In genomic region chr9:14058592-14059227, GRCm38 (mm10) we compare ENCODE assay signal across 9 mouse cellular contexts.
DNase-seq lines count a peak whose midpoint lies in the region; ATAC-seq and TF ChIP-seq lines count a peak whose summit lies in the region.
"Had no signal": no experiment of that assay in that cellular context is flagged by ENCODE, and none has a peak within 500 bp of the region (broad histone marks: within the 10 kb centered on the region; RNA-seq: fewer than 3 reads in every experiment).

No protein-coding gene starts in this region.

- H3K27ac ChIP-seq in kidney, embryonic 15.5 days, result peak overlapping the region; percentile 15; the same call in 1 of the 2 replicates
- H3K27ac ChIP-seq: liver, embryonic 13.5 days had no signal

- no peaks in the 10 kb centered on the region for H3K36me3 ChIP-seq in kidney, embryonic 15.5 days
- no peaks in the 10 kb centered on the region for H3K36me3 ChIP-seq in myocyte (ENCODE audit: control insufficient read depth, insufficient read depth)
- H3K36me3 ChIP-seq: liver, embryonic 13.5 days had no signal

- no peak for DNase-seq in kidney, adult 8-10 months
- peak; percentile 93 for DNase-seq in brain, embryonic 14.5 days (ENCODE audit: low read depth)
- peak; percentile 75 for DNase-seq in fibroblast of lung, adult 2 months (ENCODE audit: low read depth)
- no peak for DNase-seq in layer of hippocampus, adult 11-12 months (ENCODE audit: low spot score)
- no peak for DNase-seq in cerebellum, adult 9-10 months
- DNase-seq: kidney, adult 11 months; liver, embryonic 13.5 days had no signal

- H3K79me2 ChIP-seq in myocyte (ENCODE audit: control insufficient read depth, insufficient read depth), result no peaks in the 10 kb centered on the region

- ATAC-seq in kidney, embryonic 15.5 days (replicated peaks; ENCODE audit: low FRiP score), result no peak

- TF ChIP-seq CTCF in brain, embryonic 14.5 days (IDR thresholded peaks at IDR 0.05; ENCODE audit: borderline replicate concordance, extremely low read depth, insufficient read depth, insufficient read length), result no peak

- peaks cover 27% of the 10 kb centered on the region for H3K4me1 ChIP-seq in kidney, embryonic 15.5 days
- H3K4me1 ChIP-seq: liver, embryonic 13.5 days had no signal

- no peak overlapping the region for H3K4me3 ChIP-seq in kidney, embryonic 15.5 days (replicated peaks)
- no peak overlapping the region for H3K4me3 ChIP-seq in myocyte
- H3K4me3 ChIP-seq: liver, embryonic 13.5 days had no signal

- H3K9ac ChIP-seq in kidney, embryonic 15.5 days, result no peak overlapping the region
- H3K9ac ChIP-seq: liver, embryonic 13.5 days had no signal

- no peak overlapping the region for H3K4me2 ChIP-seq in kidney, embryonic 15.5 days
- peak overlapping the region; percentile 0 for H3K4me2 ChIP-seq in myocyte (ENCODE audit: low read depth)
- H3K4me2 ChIP-seq: liver, embryonic 13.5 days had no signal

- no peaks in the 10 kb centered on the region for H3K9me3 ChIP-seq in kidney, embryonic 15.5 days (replicated peaks)
- H3K9me3 ChIP-seq: liver, embryonic 13.5 days had no signal

- TF ChIP-seq POLR2A in brain, embryonic 14.5 days (IDR thresholded peaks at IDR 0.05; ENCODE audit: borderline replicate concordance, extremely low read depth, insufficient read depth, insufficient read length, poor library complexity, severe bottlenecking), result no peak
- no peak for TF ChIP-seq POLR2A in myocyte (IDR thresholded peaks at IDR 0.05; ENCODE audit: insufficient read length, low read depth)

- WGBS in kidney, embryonic 15.5 days, result 25% methylated on average over 5 of the region's 5 CpGs

- H3K27me3 ChIP-seq in kidney, embryonic 15.5 days, result no peaks in the 10 kb centered on the region
- no peaks in the 10 kb centered on the region for H3K27me3 ChIP-seq in myocyte (ENCODE audit: control insufficient read depth, insufficient read depth, insufficient read length)
- H3K27me3 ChIP-seq: liver, embryonic 13.5 days had no signal

- H3ac ChIP-seq in myocyte (ENCODE audit: control insufficient read depth, insufficient read length), result no peak overlapping the region

TF ChIP-seq in myocyte, 11 proteins besides CTCF, POLR2A, EP300 and RAD21:
- TF ChIP-seq E2F4 (IDR thresholded peaks at IDR 0.05; ENCODE audit: insufficient read depth) (no peak), POLR2AphosphoS2 (IDR thresholded peaks at IDR 0.05; ENCODE audit: insufficient read length, low read depth) (no peak), MYOD1 (IDR thresholded peaks at IDR 0.05; ENCODE audit: control insufficient read depth in 1 of 3, insufficient read length in 2 of 3, low read depth in 2 of 3) (no peak), MAX (IDR thresholded peaks at IDR 0.05; ENCODE audit: low read depth) (no peak), SRF (IDR thresholded peaks at IDR 0.05; ENCODE audit: control insufficient read depth, insufficient read length, low read depth) (no peak)

Comparison
In these comparisons a context has a peak if more than half of its experiments do, and no peak if none do; other contexts are left out.
1. DNase-seq: peak in brain, embryonic 14.5 days (single experiment) and fibroblast of lung, adult 2 months (single experiment); none in kidney, adult 8-10 months (0 of 2), layer of hippocampus, adult 11-12 months (single experiment) and cerebellum, adult 9-10 months (single experiment).